Mouse (Mus musculus): Measurements from ENCODE around the gene Smim27.

The Smim27 gene

DNA sequence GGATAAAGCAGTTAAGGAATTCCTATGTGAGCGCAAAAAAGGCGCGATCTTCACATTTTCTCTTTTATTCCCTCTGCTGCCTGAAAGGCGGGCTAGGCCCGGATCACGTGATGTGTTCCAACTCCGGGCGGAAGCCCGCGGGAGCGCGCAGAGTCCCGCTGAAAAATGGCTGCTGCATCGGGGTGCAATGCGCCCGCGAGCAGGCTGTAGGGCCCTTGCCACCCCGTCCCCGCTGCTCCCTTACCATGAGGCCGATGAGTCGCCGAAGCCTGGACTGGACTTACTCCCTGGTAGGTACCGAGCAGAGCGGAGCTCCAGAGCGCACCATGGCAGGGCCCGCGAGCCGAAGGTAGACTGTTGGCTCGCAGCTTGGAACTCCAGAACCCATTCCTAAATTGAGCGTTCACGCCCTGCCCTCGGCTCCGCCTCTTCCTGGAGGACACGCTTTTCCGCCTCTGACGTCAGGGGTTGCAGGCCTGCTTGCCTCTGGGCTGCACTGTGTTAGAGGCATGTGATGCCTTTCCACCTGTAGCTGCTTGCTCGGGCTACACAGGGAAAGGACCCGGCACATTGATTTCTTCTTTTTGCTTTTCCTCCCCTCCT, at the start of gene Smim27, which contains the start of gene Topors:
Smim27 (plus strand) TSS at position 150 of the 603 bp plus-strand sequence.
Topors (minus strand) TSS at position 421 of the 603 bp plus-strand sequence.
- peak; percentile 98 for DNase-seq

- DNase-seq, result no peak
These were observed 48.9 kb upstream of the Smim27 start for GRCm38 (mm10) chr4:40220437-40220836.

- DNase-seq, result no peak
These were observed 48.2 kb upstream of the Smim27 start for GRCm38 (mm10) chr4:40221004-40221760.

DNA sequence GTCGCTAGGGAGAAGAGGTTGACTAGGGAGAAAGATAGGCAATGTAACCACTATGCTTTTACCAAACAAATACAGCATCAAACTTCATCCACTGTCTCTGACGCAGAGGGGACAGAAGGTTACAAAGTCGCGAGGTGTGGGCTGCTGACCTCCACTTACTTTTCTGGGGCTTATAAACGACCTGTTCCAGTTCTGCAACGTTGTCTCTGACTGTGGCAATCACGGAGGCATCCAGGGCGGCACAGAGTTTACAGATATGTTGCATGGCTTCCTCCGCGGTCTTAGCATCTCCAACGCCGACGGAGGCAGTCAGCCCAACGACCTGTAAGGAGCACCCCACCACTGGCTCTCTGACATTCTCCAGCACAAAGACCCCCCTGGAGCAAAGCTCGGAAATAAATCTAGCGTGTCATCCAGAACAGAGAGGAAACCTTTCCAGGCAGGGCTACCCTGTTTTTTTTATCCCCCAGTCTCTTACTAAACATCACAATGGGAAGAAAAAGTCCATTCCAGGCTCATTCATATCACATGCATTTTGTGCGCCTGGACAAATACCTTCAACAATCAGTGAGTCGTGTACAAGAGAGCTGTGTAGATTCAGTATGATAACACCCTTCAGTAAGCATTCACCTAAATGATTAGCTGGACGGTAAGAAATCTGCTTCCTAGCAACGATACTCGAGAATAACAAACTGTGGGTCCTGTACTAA, 47.3 kb upstream of the Smim27 start:
- DNase-seq, result no peak

- no peak for DNase-seq
These were observed 43.3 kb upstream of the Smim27 start for GRCm38 (mm10) chr4:40226095-40226494.

DNA sequence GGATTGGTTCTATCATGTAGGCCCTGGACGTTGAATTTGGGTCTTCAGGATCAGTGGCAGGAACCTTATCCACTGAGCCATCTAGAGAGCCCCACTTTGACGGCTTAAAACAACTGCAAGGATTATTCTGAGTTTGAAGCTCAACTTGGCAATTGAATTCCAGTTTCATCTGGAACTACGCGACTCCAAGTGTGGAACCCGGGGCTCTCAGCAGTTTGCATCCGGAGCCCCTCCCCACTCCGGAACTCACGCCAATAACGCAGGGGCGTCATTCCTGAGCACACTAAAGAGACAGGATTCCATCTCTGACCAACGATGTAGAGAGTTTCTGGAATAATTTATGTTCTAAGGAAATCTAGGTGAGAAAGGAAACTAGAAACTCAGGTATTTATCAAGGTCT, 42.2 kb upstream of the Smim27 start:
- DNase-seq, result no peak

DNA sequence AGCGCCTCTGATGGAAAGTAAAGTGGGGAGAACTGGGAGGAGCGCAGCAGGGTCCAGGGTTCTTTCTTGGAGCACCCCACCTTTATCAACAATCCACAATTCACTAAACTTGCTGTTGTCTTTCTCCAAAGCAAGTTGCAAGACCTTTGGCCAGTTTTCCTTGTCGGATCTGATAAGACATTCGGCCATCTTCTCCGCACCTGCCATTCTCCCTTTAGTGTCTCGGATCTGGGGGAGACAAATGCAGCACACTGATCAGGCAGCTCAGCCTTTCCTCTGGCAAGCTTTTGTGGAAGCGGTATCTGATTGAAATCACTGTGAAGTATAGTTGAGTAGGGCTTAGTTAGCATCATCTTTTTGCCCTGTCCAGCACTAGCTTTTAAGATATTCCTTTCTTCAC, 41.5 kb upstream of the Smim27 start:
- no peak for DNase-seq

- no peak for DNase-seq
These were observed 39.7 kb upstream of the Smim27 start for GRCm38 (mm10) chr4:40229723-40230122.

DNA sequence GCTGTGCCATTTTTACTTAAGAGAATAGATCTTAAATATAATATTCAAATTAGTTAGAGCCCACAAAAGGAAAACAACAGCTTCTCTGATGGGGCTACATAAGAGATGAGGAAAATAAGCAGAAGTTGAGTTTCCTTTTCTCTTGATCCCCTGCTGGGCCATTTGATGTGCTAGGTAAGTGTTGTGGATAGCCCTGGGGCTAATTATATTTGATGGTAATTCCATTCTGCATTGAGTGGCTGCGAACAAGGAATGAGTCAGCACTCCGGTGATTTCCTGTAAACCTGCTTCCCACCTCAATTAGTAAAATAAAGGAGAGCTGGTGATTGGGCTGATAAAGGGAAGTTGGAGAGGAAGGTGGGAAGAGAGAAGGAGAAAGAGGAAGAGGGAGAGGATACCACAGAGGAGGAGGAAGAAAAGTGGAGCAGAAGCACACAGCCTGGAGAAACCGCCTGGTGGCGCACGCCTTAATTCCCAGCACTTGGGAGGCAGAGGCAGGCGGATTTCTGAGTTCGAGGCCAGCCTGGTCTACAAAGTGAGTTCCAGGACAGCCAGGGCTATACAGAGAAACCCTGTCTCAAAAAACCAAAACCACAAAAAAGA, 36.2 kb upstream of the Smim27 start:
- DNase-seq, result no peak

DNA sequence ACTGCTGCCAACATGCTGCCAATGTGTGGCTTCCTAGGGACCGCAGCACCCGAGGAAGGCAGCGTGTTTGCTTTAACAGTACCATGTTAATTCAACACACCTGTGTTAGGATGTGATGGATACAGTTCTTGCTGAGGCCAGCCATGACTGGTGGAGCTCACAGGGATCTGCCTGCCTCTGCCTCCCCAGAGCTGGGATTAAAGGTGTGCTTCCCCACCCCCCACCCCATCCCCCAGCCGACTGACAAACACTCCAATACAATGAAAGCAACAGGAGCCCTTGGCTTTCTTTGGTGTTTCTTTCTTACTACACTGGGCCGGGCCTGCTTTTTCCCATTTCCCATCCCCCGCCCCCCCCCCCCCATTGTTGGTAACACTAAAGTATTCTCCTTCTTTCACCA, 35.1 kb upstream of the Smim27 start:
- DNase-seq, result no peak

GRCm38 (mm10) chr4:40236829-40237228, 32.5 kb upstream of the Smim27 start:
- DNase-seq, result no peak

DNA sequence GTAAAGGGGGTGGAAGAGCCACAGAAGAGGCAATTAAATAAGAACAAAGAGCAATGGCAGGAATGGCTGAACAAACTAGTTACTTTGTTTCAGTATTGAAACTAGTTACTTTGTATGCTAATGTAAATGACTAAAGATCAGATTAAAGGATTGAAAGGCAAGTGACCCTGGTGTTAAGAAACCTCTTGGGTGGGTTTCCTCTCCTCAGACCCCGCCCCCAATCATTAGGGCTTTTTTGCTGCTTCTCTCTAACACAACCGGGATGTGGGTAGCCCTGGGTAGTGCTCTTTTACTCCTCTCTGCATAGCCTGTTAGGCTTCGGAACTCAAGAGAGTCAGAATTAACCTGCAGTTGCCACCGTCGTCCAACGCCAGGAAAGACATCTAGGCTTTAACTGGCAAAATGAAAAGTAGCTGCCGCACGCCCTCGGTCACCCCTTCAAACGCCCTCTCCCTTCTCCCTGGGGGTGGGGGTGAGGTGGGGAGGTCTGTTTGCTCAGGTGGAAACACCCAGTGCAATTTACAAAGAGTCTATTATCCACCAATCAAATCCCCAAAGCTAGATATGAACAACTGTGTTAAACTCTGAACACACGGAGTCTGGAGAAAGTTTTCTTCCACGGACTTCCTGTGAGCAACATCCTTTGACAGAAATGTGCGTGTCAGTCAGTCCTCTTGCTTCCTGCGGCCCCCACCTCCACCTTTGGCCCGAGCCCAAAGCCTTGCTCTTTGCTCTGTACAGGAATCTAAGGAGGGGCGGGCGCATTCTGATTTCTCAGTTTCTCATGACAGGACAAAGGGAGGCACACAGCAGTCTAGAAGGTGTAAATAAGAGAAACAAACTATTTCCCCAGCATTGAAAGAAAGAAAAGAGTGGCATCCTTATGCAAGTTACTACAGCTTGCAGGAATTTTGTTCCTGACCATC, 30.6 kb upstream of the Smim27 start:
- peak; percentile 85 for DNase-seq

- DNase-seq, result peak; percentile 61
These were observed 29.7 kb upstream of the Smim27 start, which contains the start of gene Ddx58 for GRCm38 (mm10) chr4:40239409-40240271. Gene Ddx58, minus strand, starts transcription at chr4:40239828.

- no peak for DNase-seq
These were observed 29.1 kb upstream of the Smim27 start for GRCm38 (mm10) chr4:40240272-40240744.

GRCm38 (mm10) chr4:40241928-40242327, 27.5 kb upstream of the Smim27 start:
- DNase-seq, result no peak

DNA sequence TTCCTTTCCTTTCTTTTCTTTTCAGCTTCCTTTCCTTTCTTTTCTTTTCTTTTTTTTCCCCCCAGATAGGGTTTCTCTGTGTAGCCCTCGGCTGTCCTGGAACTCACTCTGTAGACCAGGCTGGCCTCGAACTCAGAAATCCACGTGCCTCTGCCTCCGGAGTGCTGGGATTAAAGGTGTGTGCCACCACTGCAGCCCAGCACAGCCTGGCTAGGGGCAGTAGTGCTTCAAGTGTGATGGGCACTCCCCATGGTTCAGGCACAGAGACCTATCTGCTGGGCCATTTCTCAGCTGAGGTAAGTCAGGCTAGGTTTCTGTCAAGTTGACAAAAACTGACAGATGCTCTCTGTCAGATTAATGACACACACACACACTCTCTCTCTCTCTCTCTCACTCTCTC, 26.4 kb upstream of the Smim27 start:
- no peak for DNase-seq

DNA sequence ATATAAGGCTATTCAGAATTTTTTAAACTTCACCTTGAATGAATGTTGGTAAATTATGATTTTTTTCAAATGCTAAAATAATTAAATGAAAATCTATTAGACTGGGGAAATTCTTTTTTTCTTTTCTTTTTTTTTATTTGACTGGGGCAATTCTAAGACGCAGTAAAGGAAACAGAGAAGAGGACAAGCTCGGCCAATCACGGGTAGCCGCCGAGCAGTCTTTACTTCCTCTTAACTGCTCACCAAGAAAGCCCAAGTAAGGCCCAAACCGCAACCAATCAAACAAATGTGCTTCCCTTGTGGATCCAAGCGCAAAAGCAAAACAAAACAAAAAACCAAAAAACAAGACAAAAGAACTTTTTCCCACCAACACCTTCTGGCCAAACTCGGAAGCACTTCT, 25.3 kb upstream of the Smim27 start:
- no peak for DNase-seq

DNA sequence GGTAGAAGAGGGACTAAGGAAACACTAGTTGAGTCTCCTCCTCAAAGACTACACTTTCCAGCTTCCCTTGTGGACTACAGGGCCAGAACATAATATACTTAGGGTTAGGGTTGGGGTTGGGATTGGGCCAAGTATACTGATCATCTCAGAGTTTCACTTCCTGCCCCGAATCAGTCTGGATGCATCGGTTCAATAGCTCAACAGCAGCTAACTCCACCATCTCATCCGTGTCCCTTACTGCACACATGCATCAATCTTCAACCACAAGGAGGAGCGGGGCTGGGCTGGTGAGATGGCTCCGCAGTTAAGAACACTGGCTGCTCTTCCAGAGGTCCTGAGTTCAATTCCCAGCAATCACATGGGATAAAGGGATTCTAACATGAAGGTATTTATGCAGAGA, 18.4 kb upstream of the Smim27 start:
- DNase-seq, result no peak

- no peak for DNase-seq
These were observed 15.6 kb upstream of the Smim27 start for GRCm38 (mm10) chr4:40253766-40254165.

DNA sequence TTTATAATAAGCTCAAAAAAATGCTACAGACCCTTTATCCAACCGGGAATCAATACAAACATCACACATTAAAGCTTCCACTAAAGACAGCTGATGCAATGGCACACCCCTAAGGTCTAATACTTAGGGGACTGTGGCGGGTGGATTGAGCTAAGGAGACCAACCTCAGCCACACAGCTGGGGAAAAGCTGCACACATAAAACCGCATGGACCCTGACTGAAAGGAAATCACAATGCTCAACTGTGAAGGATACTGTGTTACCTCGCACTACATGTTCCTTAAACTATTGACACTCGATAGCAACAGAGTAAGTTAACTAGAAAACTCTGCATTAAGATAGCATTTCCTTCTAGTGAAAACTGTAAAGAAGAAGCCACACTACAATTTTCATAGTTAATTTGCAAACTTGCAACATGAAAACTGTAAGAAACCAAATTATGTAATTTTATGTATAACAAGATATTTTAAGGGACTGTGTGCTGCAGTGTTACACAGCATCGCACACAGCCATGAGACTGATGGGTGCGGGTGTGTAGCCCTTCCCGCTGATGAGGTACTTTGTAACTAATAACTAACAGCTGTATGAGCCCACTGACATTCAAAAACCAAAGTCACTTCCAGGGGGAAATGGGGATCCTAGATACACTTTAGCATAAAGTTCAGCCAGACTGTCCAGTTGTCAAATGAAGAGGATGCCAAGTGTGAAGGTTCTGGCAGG, 14.8 kb upstream of the Smim27 start:
- DNase-seq, result no peak
